Mouse (Mus musculus): ENCODE measurements around the gene Olfr285. TPM values are rescaled to one million over a fixed set of nuclear protein-coding genes. Genes with fewer than 3 reads are reported as not detected.

Olfr285 gene
- polyA plus RNA-seq (2012; rRNA removed), result not detected in 2 replicates

GRCm38 (mm10) chr15:98317177-98317724 lies at the start of gene Olfr285:
Olfr285 (minus strand) TSS chr15:98317353.
- Histone ChIP-seq H3K36me3 (ENCODE audit: control insufficient read depth, insufficient read depth, low read length) (no peaks in the 10 kb centered on the region), H3K4me1 (ENCODE audit: control insufficient read depth, insufficient read depth, low read length) (no peaks in the 10 kb centered on the region), H3K27ac (ENCODE audit: insufficient read depth, low read depth, low read length) (no peak within 1 kb of the TSS), H3K4me3 (ENCODE audit: insufficient read depth, low read depth, low read length) (no peak within 1 kb of the TSS), H3K27me3 (replicated peaks; ENCODE audit: control insufficient read depth, insufficient read depth, low read length) (no peaks in the 10 kb centered on the region)
- 90% methylated on average over 5 of the region's 5 CpGs for WGBS
- no peak for DNase-seq
- TF ChIP-seq POLR2A (IDR thresholded peaks at IDR 0.05; ENCODE audit: low read depth, low read length) (no peak), CTCF (conservative IDR thresholded peaks at IDR 0.05; ENCODE audit: insufficient read depth, insufficient read length, low read depth, low read length) (no peak)

GRCm38 (mm10) chr15:98340887-98341286 lies 23.7 kb upstream of the Olfr285 start, which contains the start of gene Olfr284:
Olfr284 (minus strand) TSS chr15:98340987.
- Histone ChIP-seq H3K27ac (ENCODE audit: insufficient read depth, low read depth, low read length) (no peak within 1 kb of the TSS), H3K4me1 (ENCODE audit: control insufficient read depth, insufficient read depth, low read length) (no peaks in the 10 kb centered on the region), H3K27me3 (replicated peaks; ENCODE audit: control insufficient read depth, insufficient read depth, low read length) (no peaks in the 10 kb centered on the region), H3K4me3 (ENCODE audit: insufficient read depth, low read depth, low read length) (no peak within 1 kb of the TSS), H3K36me3 (ENCODE audit: control insufficient read depth, insufficient read depth, low read length) (no peaks in the 10 kb centered on the region)
- DNase-seq, result no peak
- TF ChIP-seq CTCF (conservative IDR thresholded peaks at IDR 0.05; ENCODE audit: insufficient read depth, insufficient read length, low read depth, low read length) (no peak), POLR2A (IDR thresholded peaks at IDR 0.05; ENCODE audit: low read depth, low read length) (no peak)
- 53% methylated on average over 8 of the region's 8 CpGs for WGBS

GRCm38 (mm10) chr15:98315703-98316102 lies 1.4 kb downstream of the Olfr285 start:
- H3K27ac ChIP-seq (ENCODE audit: insufficient read depth, low read depth, low read length), result no peak overlapping the region
- H3K36me3 ChIP-seq (ENCODE audit: control insufficient read depth, insufficient read depth, low read length), result no peaks in the 10 kb centered on the region
- TF ChIP-seq POLR2A (IDR thresholded peaks at IDR 0.05; ENCODE audit: low read depth, low read length) (no peak), CTCF (conservative IDR thresholded peaks at IDR 0.05; ENCODE audit: insufficient read depth, insufficient read length, low read depth, low read length) (no peak)
- WGBS, result 45% methylated on average over 6 of the region's 6 CpGs
- peak; percentile 9 for DNase-seq
- H3K27me3 ChIP-seq (replicated peaks; ENCODE audit: control insufficient read depth, insufficient read depth, low read length), result no peaks in the 10 kb centered on the region
- H3K4me1 ChIP-seq (ENCODE audit: control insufficient read depth, insufficient read depth, low read length), result no peaks in the 10 kb centered on the region
- no peak overlapping the region for H3K4me3 ChIP-seq (ENCODE audit: insufficient read depth, low read depth, low read length)

GRCm38 (mm10) chr15:98295628-98296551 lies 21.3 kb downstream of the Olfr285 start, which contains the start of gene Zfp641:
Zfp641 (minus strand) TSS chr15:98296161.
- TF ChIP-seq POLR2A (IDR thresholded peaks at IDR 0.05; ENCODE audit: low read depth, low read length), result no peak
- 1% methylated on average over 60 of the region's 60 CpGs for WGBS
- Histone ChIP-seq H3K36me3 (ENCODE audit: control insufficient read depth, insufficient read depth, low read length) (no peaks in the 10 kb centered on the region), H3K27me3 (replicated peaks; ENCODE audit: control insufficient read depth, insufficient read depth, low read length) (no peaks in the 10 kb centered on the region), H3K4me1 (ENCODE audit: control insufficient read depth, insufficient read depth, low read length) (no peaks in the 10 kb centered on the region), H3K27ac (ENCODE audit: insufficient read depth, low read depth, low read length) (no peak within 1 kb of the TSS), H3K4me3 (ENCODE audit: insufficient read depth, low read depth, low read length) (peak within 1 kb of the TSS; percentile 76)
- DNase-seq, result peak; percentile 52

- TF ChIP-seq POLR2A (IDR thresholded peaks at IDR 0.05; ENCODE audit: low read depth, low read length) (no peak), CTCF (conservative IDR thresholded peaks at IDR 0.05; ENCODE audit: insufficient read depth, insufficient read length, low read depth, low read length) (no peak)
- Histone ChIP-seq H3K27ac (ENCODE audit: insufficient read depth, low read depth, low read length) (no peak overlapping the region), H3K4me3 (ENCODE audit: insufficient read depth, low read depth, low read length) (no peak overlapping the region), H3K27me3 (replicated peaks; ENCODE audit: control insufficient read depth, insufficient read depth, low read length) (no peaks in the 10 kb centered on the region), H3K36me3 (ENCODE audit: control insufficient read depth, insufficient read depth, low read length) (no peaks in the 10 kb centered on the region), H3K4me1 (ENCODE audit: control insufficient read depth, insufficient read depth, low read length) (peaks cover 5% of the 10 kb centered on the region; the same call in 1 of the 2 replicates)
- 93% methylated on average over 8 of the region's 8 CpGs for WGBS
- DNase-seq, result no peak
Observed at GRCm38 (mm10) chr15:98293651-98294050, 23.5 kb downstream of the Olfr285 start.

- H3K27me3 ChIP-seq (replicated peaks; ENCODE audit: control insufficient read depth, insufficient read depth, low read length), result no peaks in the 10 kb centered on the region
- DNase-seq, result peak; percentile 61
- peaks cover 16% of the 10 kb centered on the region; the same call in 1 of the 2 replicates for H3K4me1 ChIP-seq (ENCODE audit: control insufficient read depth, insufficient read depth, low read length)
- H3K36me3 ChIP-seq (ENCODE audit: control insufficient read depth, insufficient read depth, low read length), result no peaks in the 10 kb centered on the region
- 68% methylated on average over 12 of the region's 12 CpGs for WGBS
- TF ChIP-seq POLR2A (IDR thresholded peaks at IDR 0.05; ENCODE audit: low read depth, low read length), result no peak
- TF ChIP-seq CTCF (conservative IDR thresholded peaks at IDR 0.05; ENCODE audit: insufficient read depth, insufficient read length, low read depth, low read length), result no peak; the same call in 1 of the 2 replicates
- peak overlapping the region; percentile 6; the same call in 1 of the 2 replicates for H3K27ac ChIP-seq (ENCODE audit: insufficient read depth, low read depth, low read length)
- H3K4me3 ChIP-seq (ENCODE audit: insufficient read depth, low read depth, low read length), result no peak overlapping the region
Observed at GRCm38 (mm10) chr15:98288566-98288965, 28.6 kb downstream of the Olfr285 start.

GRCm38 (mm10) chr15:98286418-98286817 lies 30.7 kb downstream of the Olfr285 start:
- H3K27ac ChIP-seq (ENCODE audit: insufficient read depth, low read depth, low read length), result peak overlapping the region; percentile 25; the same call in 1 of the 2 replicates
- no peaks in the 10 kb centered on the region for H3K36me3 ChIP-seq (ENCODE audit: control insufficient read depth, insufficient read depth, low read length)
- WGBS, result 43% methylated on average over 7 of the region's 7 CpGs
- TF ChIP-seq CTCF (conservative IDR thresholded peaks at IDR 0.05; ENCODE audit: insufficient read depth, insufficient read length, low read depth, low read length) (no peak), POLR2A (IDR thresholded peaks at IDR 0.05; ENCODE audit: low read depth, low read length) (no peak)
- H3K4me3 ChIP-seq (ENCODE audit: insufficient read depth, low read depth, low read length), result no peak overlapping the region
- H3K27me3 ChIP-seq (replicated peaks; ENCODE audit: control insufficient read depth, insufficient read depth, low read length), result no peaks in the 10 kb centered on the region
- H3K4me1 ChIP-seq (ENCODE audit: control insufficient read depth, insufficient read depth, low read length), result peaks cover 16% of the 10 kb centered on the region; the same call in 1 of the 2 replicates
- peak; percentile 66 for DNase-seq

Other genes starting within 250 kb of the Olfr285 start
- 44.8 and 56.2 TPM in 2 replicates for gene Pfkm, start 224.8 kb downstream of the Olfr285 start, polyA plus RNA-seq (2012; rRNA removed)
- 7.9 and 8.1 TPM in 2 replicates for gene Senp1, start 223.6 kb downstream of the Olfr285 start, polyA plus RNA-seq (2012; rRNA removed)
- 46.8 and 52.5 TPM in 2 replicates for gene Asb8, start 151.7 kb downstream of the Olfr285 start, polyA plus RNA-seq (2012; rRNA removed)
- gene Ccdc184, start 150.2 kb downstream of the Olfr285 start, polyA plus RNA-seq (2012; rRNA removed), result 0.19 and 0.45 TPM in 2 replicates
- not detected in 2 replicates for gene Olfr288, start 121.8 kb downstream of the Olfr285 start, polyA plus RNA-seq (2012; rRNA removed)
- not detected in 2 replicates for gene Gm44579, start 96.4 kb downstream of the Olfr285 start, polyA plus RNA-seq (2012; rRNA removed)
- not detected in 2 replicates for gene Olfr287, start 96.3 kb downstream of the Olfr285 start, polyA plus RNA-seq (2012; rRNA removed)
- not detected in 2 replicates for gene Olfr286, start 82.9 kb downstream of the Olfr285 start, polyA plus RNA-seq (2012; rRNA removed)
- 0.06 and 0.14 TPM in 2 replicates for gene H1fnt, start 60.1 kb downstream of the Olfr285 start, polyA plus RNA-seq (2012; rRNA removed)
- gene Zfp641, start 21.2 kb downstream of the Olfr285 start, polyA plus RNA-seq (2012; rRNA removed), result 3.0 and 3.1 TPM in 2 replicates
- gene Olfr284, start 23.6 kb upstream of the Olfr285 start, polyA plus RNA-seq (2012; rRNA removed), result not detected in 2 replicates
- gene Olfr283, start 63.6 kb upstream of the Olfr285 start, polyA plus RNA-seq (2012; rRNA removed), result not detected in 2 replicates
- gene Olfr282, start 113.9 kb upstream of the Olfr285 start, polyA plus RNA-seq (2012; rRNA removed), result not detected in 2 replicates
- not detected in 2 replicates for gene Olfr281, start 135.2 kb upstream of the Olfr285 start, polyA plus RNA-seq (2012; rRNA removed)
- not detected in 2 replicates for gene OR5BS1P, start 152.5 kb upstream of the Olfr285 start, polyA plus RNA-seq (2012; rRNA removed)
- gene Lalba, start 165.4 kb upstream of the Olfr285 start, polyA plus RNA-seq (2012; rRNA removed), result not detected in 2 replicates
- not detected in 2 replicates for gene Olfr279, start 175.0 kb upstream of the Olfr285 start, polyA plus RNA-seq (2012; rRNA removed)
- gene Kansl2, start 216.9 kb upstream of the Olfr285 start, polyA plus RNA-seq (2012; rRNA removed), result 32.0 and 33.1 TPM in 2 replicates